Mouse (Mus musculus): Measurements from ENCODE around the gene Foxk2.

The Foxk2 gene

DNA sequence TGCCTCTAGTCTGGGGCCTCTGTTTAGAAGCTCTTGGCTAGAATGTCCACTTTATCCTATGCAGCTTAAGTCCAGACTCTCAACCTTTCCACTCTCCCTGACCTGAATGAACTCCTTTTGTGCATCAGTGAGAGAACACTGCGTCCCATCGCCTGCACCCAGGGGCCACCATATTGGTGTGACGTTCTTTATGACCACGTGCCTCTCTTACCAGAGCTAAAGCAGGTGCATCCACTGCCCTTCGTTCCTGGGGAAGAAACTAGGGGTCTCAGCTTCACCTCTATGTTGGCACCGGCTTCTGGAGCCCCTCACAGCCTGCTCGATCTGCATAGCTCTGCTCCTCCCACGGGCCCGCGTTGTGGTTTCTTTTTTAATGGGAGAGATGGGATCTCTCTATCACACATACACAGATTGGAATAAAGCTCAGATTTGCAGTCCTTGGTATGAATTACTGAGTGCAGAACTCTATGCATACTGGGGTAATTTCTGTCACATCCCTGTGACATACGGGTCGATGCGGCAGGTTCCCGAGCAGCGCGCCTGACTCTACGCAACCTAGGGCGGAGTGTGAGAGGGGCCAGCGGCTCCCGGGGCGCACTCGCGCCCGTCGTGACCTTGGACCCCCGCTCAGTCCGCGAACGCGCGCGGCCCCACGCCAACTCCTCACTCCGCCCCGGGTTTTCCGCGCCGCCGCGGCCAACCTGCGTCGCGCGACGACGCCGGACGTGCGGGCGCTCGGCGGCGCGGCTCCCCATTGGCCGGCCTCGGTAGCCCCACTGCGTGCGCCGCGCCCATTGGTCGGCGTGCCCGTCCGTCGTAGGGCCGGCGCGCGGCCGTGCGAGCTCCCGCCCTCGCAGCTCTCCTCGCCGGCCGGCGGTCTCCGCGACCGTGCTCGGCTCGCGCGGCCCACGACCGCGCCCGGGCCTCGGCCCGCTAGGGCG, at the start of gene Foxk2:
TSS of gene Foxk2 (plus strand) at position 831 of the 941 bp plus-strand sequence.
- peak; percentile 76 to 84 for DNase-seq (ENCODE audit: low spot score in 2 of 2)

- no peak for DNase-seq (ENCODE audit: low spot score in 2 of 2)
Measured at GRCm38 (mm10) chr11:121216831-121217230, 43.0 kb upstream of the Foxk2 start.

- no peak for DNase-seq (ENCODE audit: low spot score in 2 of 2)
Measured at GRCm38 (mm10) chr11:121219776-121220175, 40.0 kb upstream of the Foxk2 start.

- no peak for DNase-seq (ENCODE audit: low spot score in 2 of 2)
Measured at GRCm38 (mm10) chr11:121220771-121221170, 39.0 kb upstream of the Foxk2 start.

DNA sequence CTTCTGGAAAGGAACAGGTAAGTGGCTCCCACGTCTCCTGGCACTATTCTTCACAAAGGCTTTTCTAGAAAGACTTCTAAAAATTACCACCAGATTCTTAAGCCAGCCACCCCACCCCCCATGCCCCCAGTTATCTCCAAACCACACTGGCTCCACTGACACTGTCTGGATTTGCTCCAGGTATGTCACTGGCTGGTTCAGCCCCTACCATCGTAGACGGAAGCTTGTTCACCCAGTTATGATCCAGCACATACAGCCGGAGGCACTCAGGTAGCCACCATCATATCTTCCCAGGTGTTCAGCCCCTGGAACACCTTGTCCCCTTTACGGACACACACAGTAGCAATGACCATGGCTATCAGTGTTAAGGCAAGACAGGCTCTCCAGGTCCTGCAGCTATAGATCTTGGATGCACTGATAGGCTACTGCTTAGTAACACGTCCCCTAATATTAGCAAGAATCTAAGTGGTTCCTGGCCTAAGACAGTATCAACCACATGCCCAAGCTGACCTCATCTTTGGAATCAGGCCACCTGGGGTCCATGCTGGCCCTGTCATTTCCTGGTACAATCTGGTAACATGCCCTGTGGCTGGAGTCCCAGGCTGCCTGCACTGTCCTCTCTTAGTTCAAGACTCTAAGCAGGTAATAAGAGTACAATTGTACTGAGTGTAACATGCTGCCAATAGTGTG, 38.3 kb upstream of the Foxk2 start:
- DNase-seq (ENCODE audit: low spot score in 2 of 2): no peak

DNA sequence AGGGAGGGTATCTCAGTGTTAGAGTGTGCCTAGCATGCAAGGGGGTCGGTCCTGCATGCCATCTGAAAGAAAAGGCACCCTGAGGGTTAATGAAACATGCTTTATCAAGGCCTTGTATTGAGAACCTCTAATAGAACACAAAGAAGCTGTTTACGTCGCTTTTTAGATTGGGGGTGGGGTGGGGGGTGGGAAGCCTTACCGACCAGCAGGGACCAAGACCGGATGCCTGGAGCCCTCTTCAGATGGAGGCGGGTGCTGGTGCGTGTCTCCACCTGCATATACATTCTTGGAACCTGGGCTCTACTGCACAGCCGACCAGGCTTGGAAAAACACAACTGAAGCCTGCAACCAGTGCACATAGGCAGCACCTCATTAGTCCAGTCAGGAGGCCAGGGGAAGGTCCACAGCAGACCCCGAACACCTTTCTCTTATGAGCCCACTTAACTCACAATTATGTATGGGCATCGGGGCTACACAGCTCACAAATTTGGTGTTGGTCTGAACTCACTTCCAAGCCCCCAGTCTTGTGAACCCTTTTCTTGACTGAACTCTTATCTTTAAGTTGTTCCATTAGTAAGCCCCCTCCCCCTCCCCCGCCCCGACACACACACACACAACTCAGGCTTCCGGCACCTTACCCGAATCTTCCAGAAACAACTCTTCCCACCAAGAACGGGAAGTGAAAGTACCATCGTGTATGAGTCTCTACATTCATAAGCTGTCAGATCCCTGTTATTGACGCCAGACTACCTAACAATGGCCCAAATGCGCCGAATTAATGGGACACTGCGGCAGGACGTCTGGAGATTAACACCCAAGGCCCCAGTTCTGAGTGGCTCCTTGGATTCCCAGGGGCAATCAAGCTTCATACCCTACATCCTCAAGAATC, 31.4 kb upstream of the Foxk2 start:
- DNase-seq (ENCODE audit: low spot score in 2 of 2): peak in 1 of 2 experiments; percentile 8

DNA sequence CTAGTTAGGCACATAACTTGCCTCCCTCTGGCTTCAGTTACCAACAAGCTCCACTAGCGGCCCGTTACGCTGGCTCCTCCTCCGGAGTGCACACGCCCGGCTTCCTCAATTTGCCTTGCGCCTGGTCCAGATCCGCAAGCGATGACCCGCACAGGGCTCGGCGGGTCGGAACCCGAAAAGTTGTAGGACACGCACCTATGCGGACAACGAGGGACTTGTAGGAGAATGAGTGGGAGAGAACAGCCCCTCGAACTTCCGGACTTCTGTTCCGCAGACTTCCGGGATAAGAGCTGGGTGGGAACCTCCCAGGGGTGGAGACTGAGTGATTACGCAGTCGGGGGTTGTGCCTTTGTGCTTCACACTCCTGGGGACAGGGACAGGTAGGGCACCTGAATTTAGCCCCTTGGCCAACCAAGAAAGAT, 30.8 kb upstream of the Foxk2 start, which contains the start of gene Cybc1:
TSS of gene Cybc1 (minus strand) at position 305 of the 422 bp plus-strand sequence.
- peak; percentile 70 to 83 for DNase-seq (ENCODE audit: low spot score in 2 of 2)

DNA sequence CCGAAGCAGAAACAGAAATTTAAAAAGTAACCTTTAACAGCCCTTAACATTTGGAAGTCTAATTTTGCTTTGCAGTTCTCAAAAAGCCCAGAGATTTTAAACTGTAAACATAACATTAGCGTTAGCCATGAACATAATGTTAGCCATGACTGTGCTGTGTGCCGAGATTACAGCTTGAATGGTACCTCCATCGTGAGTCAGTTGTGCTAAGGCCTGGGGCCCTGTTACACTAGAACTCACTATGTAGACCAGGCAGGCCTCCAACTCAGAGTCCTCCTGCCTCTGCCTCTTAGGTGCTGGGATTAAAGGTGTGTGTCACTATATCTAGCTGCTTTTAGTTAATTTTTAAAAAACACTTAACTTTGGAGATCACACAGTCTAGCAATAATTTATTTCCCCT, 28.6 kb upstream of the Foxk2 start:
- no peak for DNase-seq (ENCODE audit: low spot score in 2 of 2)

DNA sequence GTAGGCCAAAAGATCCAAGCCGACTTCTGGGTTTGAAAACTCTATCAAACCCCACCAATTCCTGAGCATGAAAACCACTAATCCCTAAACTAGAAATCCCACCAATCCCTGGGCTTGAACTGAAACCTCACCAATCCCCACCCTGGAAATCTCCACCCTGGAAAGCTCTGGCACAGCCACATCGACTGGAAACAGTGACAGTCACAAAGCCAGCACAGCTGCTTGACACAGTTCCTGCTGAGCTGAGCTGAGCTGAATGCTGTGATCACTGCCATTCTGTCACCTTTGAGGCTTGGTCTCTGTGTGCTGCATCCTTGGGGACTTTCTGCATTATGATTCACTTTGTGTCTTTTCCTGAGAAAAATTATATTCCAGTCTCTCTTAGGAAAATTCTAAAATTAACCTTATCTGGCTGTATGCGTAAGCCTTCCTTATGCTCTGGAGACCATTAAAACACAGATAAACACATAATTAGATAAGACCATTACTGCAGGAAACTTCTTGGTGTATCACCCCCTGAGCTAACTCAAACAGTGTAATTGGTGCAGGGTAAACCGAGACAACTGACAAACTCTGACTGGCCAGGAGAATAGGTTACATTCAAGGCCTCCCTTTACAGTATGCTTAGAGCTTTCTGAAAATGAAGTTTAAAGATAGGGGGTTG, 28.0 kb upstream of the Foxk2 start:
- DNase-seq (ENCODE audit: low spot score in 2 of 2): no peak

DNA sequence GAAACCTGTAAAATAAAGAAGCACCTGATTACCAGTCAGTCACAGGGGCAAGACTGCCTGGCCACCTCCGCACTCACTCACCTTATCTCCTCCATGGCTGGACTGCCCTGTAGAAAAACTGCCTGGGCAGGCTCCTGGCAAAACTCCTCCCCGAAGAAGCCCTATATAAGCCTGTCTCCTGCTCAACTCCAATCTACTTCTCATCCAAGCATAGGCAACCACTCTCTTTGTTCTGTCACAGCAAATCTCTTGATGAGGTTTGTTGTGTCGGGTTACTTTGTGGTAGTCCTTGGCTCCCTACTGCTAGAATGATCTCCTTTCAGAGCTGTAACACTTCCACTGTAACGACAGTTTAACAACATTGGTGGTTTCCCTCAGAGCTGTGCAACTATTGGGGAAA, 27.1 kb upstream of the Foxk2 start:
- no peak for DNase-seq (ENCODE audit: low spot score in 2 of 2)

DNA sequence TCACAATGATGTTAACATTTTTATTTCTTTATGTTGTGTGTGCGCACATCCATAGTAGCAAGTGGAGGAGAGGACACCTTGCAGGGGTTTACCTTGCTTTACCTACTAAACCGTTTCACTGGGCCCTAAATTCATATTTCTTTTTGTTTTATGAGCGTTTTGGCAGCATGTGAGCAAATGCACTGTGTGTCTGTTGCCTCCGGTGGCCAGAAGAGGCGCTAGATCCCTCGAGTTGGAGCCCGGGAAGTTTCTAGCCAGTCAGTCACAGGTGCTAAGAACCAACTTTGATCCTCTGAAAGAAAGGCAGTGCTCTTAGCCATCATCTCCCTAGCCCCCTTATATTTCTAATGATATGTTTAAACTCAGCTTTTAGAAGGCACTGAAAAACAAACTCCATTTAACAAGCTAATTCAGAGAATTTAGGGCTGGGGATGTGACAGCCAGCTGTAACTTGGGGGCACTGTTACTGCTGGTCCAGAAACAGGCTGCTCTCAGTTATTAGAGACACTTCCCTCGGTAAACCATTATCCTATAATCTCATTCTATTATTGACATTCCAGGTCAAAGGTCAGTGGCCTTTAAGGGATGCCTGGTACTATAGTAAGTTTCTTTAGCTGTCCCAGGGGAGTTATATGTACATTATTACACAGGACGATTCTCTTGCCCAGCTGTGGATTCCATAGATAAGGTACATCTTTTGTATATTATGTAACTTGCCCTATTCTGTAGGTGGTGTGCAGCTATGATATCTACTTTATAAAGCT, 24.1 kb upstream of the Foxk2 start:
- peak; percentile 42 to 63 for DNase-seq (ENCODE audit: low spot score in 2 of 2)

GRCm38 (mm10) chr11:121236564-121237344, 23.0 kb upstream of the Foxk2 start, which contains the start of gene Narf:
TSS of gene Narf (plus strand) at chr11:121237253.
- peak; percentile 99 for DNase-seq (ENCODE audit: low spot score in 2 of 2)

DNA sequence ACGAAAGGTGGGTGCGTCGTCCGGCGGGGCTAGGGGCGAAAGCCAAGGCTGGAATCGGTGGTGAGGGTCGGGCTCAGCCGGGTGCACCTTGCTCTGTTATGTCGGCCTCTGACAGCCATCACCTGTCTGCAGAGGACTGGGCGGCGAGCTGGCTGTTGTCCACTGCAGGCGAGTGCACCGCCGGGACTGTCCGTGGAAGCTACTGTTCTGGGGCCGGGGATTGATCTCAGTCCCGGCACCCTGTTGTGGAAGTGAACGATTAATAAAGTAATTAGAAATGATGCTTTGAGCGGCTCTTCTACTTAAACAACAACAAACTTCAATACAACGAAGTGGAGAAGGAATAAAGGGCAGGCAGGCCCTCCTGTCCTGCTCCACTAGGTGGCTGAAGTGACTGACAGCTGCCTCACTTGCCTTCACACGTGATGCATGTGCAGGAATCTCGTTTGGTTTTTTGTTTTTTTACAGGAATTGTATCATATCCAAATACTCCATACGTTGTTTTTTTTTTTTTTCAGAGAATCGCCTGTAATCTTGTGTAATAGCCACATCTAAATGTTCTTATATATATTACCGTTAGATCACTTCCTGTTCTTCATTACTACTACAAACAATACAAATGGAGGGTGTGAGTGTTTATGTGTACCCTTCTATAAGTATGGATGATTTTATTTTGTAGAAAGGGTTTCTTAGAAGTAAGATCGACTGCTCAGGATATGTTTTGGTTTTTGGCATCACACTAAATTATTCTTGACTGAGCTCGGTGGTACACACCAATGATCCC, 22.3 kb upstream of the Foxk2 start:
- no peak for DNase-seq (ENCODE audit: low spot score in 2 of 2)

- DNase-seq (ENCODE audit: low spot score in 2 of 2): no peak
Measured at GRCm38 (mm10) chr11:121239669-121240068, 20.1 kb upstream of the Foxk2 start.

DNA sequence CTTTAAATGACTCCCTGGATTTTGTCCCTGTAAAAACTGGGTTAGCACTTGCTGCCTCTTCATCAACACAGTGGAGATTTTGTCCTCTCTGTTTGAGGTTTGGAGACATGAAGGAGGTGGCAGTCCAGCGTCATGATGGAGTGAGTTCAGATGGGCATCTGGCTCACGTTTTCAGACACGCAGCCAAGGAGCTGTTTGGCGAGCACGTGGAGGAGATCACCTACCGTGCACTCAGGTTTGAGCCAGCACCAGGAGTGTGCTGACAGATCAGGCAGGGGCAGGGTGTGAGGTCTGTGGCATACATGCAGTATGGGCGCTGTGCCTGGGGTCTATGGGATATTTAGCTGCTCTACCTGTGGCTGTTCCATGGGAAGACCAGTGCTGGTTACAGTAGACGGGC, 9.6 kb upstream of the Foxk2 start:
- no peak for DNase-seq (ENCODE audit: low spot score in 2 of 2)

- DNase-seq (ENCODE audit: low spot score in 2 of 2): peak; percentile 27 to 31
Measured at GRCm38 (mm10) chr11:121260211-121260906, 569 bp downstream of the Foxk2 start.

- no peak for DNase-seq (ENCODE audit: low spot score in 2 of 2)
Measured at GRCm38 (mm10) chr11:121261074-121261473, 1.3 kb downstream of the Foxk2 start.

DNA sequence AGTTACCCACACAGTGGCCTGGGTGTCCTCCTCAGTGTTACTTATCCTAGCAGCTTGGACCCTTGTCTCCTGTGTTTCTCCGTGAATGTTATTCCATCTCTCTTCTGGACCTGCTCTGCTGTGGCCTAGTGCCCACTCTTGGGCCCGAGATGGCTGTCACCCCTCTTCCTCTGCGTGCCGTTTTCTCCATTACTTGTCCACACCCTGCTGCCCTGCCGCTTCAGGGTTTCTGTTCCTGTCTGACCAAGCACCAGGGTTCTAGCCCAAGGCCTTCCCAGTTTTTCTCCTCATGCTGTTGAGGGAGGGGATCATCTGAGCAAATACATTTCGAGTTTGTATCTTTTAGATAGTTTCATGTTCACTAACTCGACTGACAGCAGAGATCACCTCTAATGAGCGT, 17.7 kb downstream of the Foxk2 start:
- DNase-seq (ENCODE audit: low spot score in 2 of 2): no peak

All from natural killer cell, adult 2 months (primary cell).